Mouse (Mus musculus): ENCODE measurements around the gene Serpina6. TPM values are rescaled to one million over a fixed set of nuclear protein-coding genes. Genes with fewer than 3 reads are reported as not detected.
"Not testable (repeated sequence)": the region's sequence is repeated elsewhere in the genome, so short reads cannot be mapped to it uniquely, and the experiment has no call there.

Gene Serpina6
- polyA plus RNA-seq, 1 experiment from 2014 or later, result 1.3 TPM

DNA sequence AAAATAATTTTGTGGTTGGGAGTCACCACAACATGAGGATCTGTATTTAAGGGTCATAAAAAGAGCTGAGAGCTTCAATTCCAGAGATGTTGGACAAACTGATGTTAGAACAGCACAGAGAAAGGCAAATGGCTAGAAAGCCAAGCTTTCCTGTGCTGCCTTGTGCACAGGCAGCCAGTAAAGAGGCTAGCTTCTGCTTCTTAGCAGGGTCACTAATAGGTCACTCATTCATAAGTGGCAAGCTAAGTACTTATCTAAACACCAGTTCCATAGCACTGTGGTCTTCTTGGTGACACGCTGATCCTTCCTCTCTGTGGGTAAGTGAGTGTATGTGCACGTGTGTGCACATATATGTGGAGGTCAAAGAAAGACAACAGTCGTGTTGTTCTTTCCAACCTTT, 14.5 kb upstream of the Serpina6 start:
- peak overlapping the region; percentile 48 for H3K27ac ChIP-seq (ENCODE audit: low read depth)
- DNase-seq (peak; percentile 26), ATAC-seq (ENCODE audit: insufficient read depth) (peak; percentile 66; the same call in 1 of the 2 replicates)
- H3K36me3 ChIP-seq (ENCODE audit: insufficient read depth), result no peaks in the 10 kb centered on the region
- no peak overlapping the region for H3K9ac ChIP-seq
- H3K4me2 ChIP-seq, result no peak overlapping the region
- H3K27me3 ChIP-seq (ENCODE audit: insufficient read depth, low read length), result no peaks in the 10 kb centered on the region
- 53% methylated on average over 3 of the region's 3 CpGs for WGBS
- no peak overlapping the region for H3K4me3 ChIP-seq (ENCODE audit: low read depth, low read length)
- no peak for TF ChIP-seq CTCF (IDR thresholded peaks at IDR 0.05; ENCODE audit: low read depth)
- peaks cover 5% of the 10 kb centered on the region; the same call in 1 of the 2 replicates for H3K4me1 ChIP-seq (ENCODE audit: insufficient read depth)
- no peaks in the 10 kb centered on the region for H3K9me3 ChIP-seq (ENCODE audit: low read depth, low read length)

- Histone ChIP-seq H3K36me3 (ENCODE audit: insufficient read depth) (no peaks in the 10 kb centered on the region), H3K27ac (ENCODE audit: low read depth) (peak overlapping the region; percentile 48; the same call in 1 of the 2 replicates), H3K27me3 (ENCODE audit: insufficient read depth, low read length) (no peaks in the 10 kb centered on the region), H3K4me2 (no peak overlapping the region), H3K4me3 (ENCODE audit: low read depth, low read length) (no peak overlapping the region), H3K9ac (no peak overlapping the region), H3K4me1 (ENCODE audit: insufficient read depth) (peaks cover 5% of the 10 kb centered on the region; the same call in 1 of the 2 replicates), H3K9me3 (ENCODE audit: low read depth, low read length) (no peaks in the 10 kb centered on the region)
- 34% methylated on average over 2 of the region's 2 CpGs for WGBS
- TF ChIP-seq CTCF (IDR thresholded peaks at IDR 0.05; ENCODE audit: low read depth), result no peak
- peak; percentile 58 for DNase-seq
- peak; percentile 88 for ATAC-seq (ENCODE audit: insufficient read depth)
Observed at GRCm38 (mm10) chr12:103670964-103671363, 14.0 kb upstream of the Serpina6 start.

- peaks cover 5% of the 10 kb centered on the region; the same call in 1 of the 2 replicates for H3K4me1 ChIP-seq (ENCODE audit: insufficient read depth)
- TF ChIP-seq CTCF (IDR thresholded peaks at IDR 0.05; ENCODE audit: low read depth), result no peak
- H3K9me3 ChIP-seq (ENCODE audit: low read depth, low read length), result no peaks in the 10 kb centered on the region
- H3K27ac ChIP-seq (ENCODE audit: low read depth), result peak overlapping the region; percentile 88
- no peaks in the 10 kb centered on the region for H3K36me3 ChIP-seq (ENCODE audit: insufficient read depth)
- no peak overlapping the region for H3K4me3 ChIP-seq (ENCODE audit: low read depth, low read length)
- DNase-seq (no peak), ATAC-seq (ENCODE audit: insufficient read depth) (no peak)
- no peak overlapping the region for H3K9ac ChIP-seq
- no peak overlapping the region for H3K4me2 ChIP-seq
- no peaks in the 10 kb centered on the region for H3K27me3 ChIP-seq (ENCODE audit: insufficient read depth, low read length)
- 64% methylated on average over 5 of the region's 5 CpGs for WGBS
Observed at GRCm38 (mm10) chr12:103670344-103670743, 13.3 kb upstream of the Serpina6 start.

- Histone ChIP-seq H3K9ac (no peak overlapping the region), H3K4me3 (ENCODE audit: low read depth, low read length) (no peak overlapping the region), H3K27me3 (ENCODE audit: insufficient read depth, low read length) (no peaks in the 10 kb centered on the region), H3K4me2 (no peak overlapping the region), H3K9me3 (ENCODE audit: low read depth, low read length) (no peaks in the 10 kb centered on the region), H3K4me1 (ENCODE audit: insufficient read depth) (peaks cover 4% of the 10 kb centered on the region; the same call in 1 of the 2 replicates), H3K27ac (ENCODE audit: low read depth) (no peak overlapping the region), H3K36me3 (ENCODE audit: insufficient read depth) (no peaks in the 10 kb centered on the region)
- TF ChIP-seq CTCF (IDR thresholded peaks at IDR 0.05; ENCODE audit: low read depth), result no peak
- no peak for DNase-seq
- no peak for ATAC-seq (ENCODE audit: insufficient read depth)
- WGBS, result 73% methylated on average over 3 of the region's 3 CpGs
Observed at GRCm38 (mm10) chr12:103665286-103665685, 8.3 kb upstream of the Serpina6 start.

- H3K4me3 ChIP-seq (ENCODE audit: low read depth, low read length); H3K9ac ChIP-seq; H3K4me2 ChIP-seq; DNase-seq; H3K9me3 ChIP-seq (ENCODE audit: low read depth, low read length); ATAC-seq (ENCODE audit: insufficient read depth); H3K36me3 ChIP-seq (ENCODE audit: insufficient read depth); H3K27me3 ChIP-seq (ENCODE audit: insufficient read depth, low read length); H3K27ac ChIP-seq (ENCODE audit: low read depth); H3K4me1 ChIP-seq (ENCODE audit: insufficient read depth): not testable (repeated sequence)
Observed at GRCm38 (mm10) chr12:103662053-103662452, 5.0 kb upstream of the Serpina6 start.

DNA sequence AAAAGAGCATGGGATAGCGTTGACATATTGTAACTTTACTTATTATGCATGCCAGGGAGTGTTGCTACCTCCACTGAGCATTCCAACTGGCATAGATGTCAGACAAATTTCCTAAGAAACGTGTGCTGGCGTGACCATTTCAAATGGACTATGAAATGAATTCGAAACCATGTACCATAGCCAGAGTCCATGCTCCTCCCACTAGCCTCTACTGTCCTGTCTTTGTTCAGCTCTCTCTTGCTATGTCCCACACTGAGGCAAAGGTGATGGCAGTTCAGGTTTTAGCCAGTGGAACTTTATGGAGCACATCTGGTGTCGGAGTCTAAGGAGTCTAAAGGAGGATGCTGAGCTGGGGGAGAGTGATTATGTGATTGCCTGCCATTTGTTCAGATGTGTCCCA, 3.1 kb upstream of the Serpina6 start:
- H3K4me1 ChIP-seq (ENCODE audit: insufficient read depth), result no peaks in the 10 kb centered on the region
- no peak for TF ChIP-seq CTCF (IDR thresholded peaks at IDR 0.05; ENCODE audit: low read depth)
- no peaks in the 10 kb centered on the region for H3K9me3 ChIP-seq (ENCODE audit: low read depth, low read length)
- WGBS, result 80% methylated on average over 5 of the region's 5 CpGs
- H3K9ac ChIP-seq, result no peak overlapping the region
- no peak for DNase-seq
- H3K4me2 ChIP-seq, result no peak overlapping the region
- H3K27ac ChIP-seq (ENCODE audit: low read depth), result no peak overlapping the region
- no peaks in the 10 kb centered on the region for H3K36me3 ChIP-seq (ENCODE audit: insufficient read depth)
- no peaks in the 10 kb centered on the region for H3K27me3 ChIP-seq (ENCODE audit: insufficient read depth, low read length)
- H3K4me3 ChIP-seq (ENCODE audit: low read depth, low read length), result no peak overlapping the region
- no peak for ATAC-seq (ENCODE audit: insufficient read depth)

DNA sequence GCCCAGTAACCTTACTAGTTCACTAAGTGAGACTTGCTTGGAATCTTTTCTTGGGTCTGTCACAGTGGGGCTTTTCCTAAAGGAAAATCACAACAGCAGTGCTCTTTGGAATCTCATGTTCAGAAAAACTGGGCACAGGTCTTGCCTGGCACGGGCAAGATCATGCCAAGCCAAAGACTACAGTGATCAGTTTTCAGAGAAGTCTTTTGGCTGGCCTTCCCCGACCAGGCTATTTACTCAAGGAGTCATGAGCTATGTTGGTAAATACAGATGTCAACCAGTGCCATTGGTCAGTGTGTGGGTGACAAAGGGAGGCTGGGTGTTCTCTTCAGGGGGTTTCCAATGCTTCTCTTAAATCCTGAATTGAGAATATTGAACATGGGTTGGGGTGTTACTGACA, 2.2 kb upstream of the Serpina6 start:
- DNase-seq, result no peak
- H3K9ac ChIP-seq, result no peak overlapping the region
- TF ChIP-seq CTCF (IDR thresholded peaks at IDR 0.05; ENCODE audit: low read depth), result no peak

DNA sequence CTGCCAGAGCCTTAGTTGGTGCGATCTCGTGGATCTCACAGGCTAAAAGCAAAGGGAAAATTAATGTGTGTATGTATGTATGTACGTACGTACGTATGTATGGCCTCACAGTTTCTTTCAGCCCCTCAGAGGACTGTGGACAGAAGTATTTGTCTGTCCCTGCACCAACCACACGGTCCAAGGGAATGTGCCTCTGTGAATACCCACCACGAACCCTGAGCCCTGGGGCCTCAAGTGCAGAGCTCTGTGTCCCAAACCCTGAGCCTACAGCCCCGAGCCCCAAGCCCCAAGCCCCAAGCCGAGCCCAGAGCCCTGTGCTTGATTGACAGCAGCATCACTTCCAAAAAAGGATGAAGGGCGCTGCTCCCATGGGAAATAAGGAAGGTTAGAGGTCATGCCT, 979 bp upstream of the Serpina6 start:
- Histone ChIP-seq H3K4me2 (no peak overlapping the region), H3K27me3 (ENCODE audit: insufficient read depth, low read length) (no peaks in the 10 kb centered on the region), H3K9ac (no peak overlapping the region), H3K4me3 (ENCODE audit: low read depth, low read length) (no peak overlapping the region), H3K27ac (ENCODE audit: low read depth) (no peak overlapping the region), H3K4me1 (ENCODE audit: insufficient read depth) (no peaks in the 10 kb centered on the region), H3K9me3 (ENCODE audit: low read depth, low read length) (no peaks in the 10 kb centered on the region), H3K36me3 (ENCODE audit: insufficient read depth) (no peaks in the 10 kb centered on the region)
- no peak for TF ChIP-seq CTCF (IDR thresholded peaks at IDR 0.05; ENCODE audit: low read depth)
- no peak for DNase-seq
- 72% methylated on average over 10 of the region's 10 CpGs for WGBS
- ATAC-seq (ENCODE audit: insufficient read depth), result no peak

More for the DNA sequence above, 2.2 kb upstream of the Serpina6 start:
- ATAC-seq (ENCODE audit: insufficient read depth), result no peak
- Histone ChIP-seq H3K27me3 (ENCODE audit: insufficient read depth, low read length) (no peaks in the 10 kb centered on the region), H3K4me2 (no peak overlapping the region), H3K4me3 (ENCODE audit: low read depth, low read length) (no peak overlapping the region), H3K27ac (ENCODE audit: low read depth) (no peak overlapping the region), H3K4me1 (ENCODE audit: insufficient read depth) (no peaks in the 10 kb centered on the region), H3K36me3 (ENCODE audit: insufficient read depth) (no peaks in the 10 kb centered on the region), H3K9me3 (ENCODE audit: low read depth, low read length) (no peaks in the 10 kb centered on the region)
- 75% methylated on average over 2 of the region's 2 CpGs for WGBS

Measured in lung, embryonic 14.5 days (tissue).